In genomic region chr13:91880256-91880655, GRCm38 (mm10) we compare ENCODE assay signal across 43 mouse cellular contexts. TPM values are rescaled to one million over a fixed set of nuclear protein-coding genes. Genes with fewer than 3 reads are reported as not detected.
"Had no signal": no experiment of that assay in that cellular context is flagged by ENCODE, and none has a peak within 500 bp of the region (broad histone marks: within the 10 kb centered on the region; RNA-seq: fewer than 3 reads in every experiment).

No protein-coding gene starts in this region.

- H3K4me1 ChIP-seq: limb, embryonic 10.5 days; limb, embryonic 12.5 days; limb, embryonic 13.5 days; limb, embryonic 15.5 days; liver, embryonic 12.5 days; liver, embryonic 13.5 days; liver, embryonic 15.5 days; lung, embryonic 15.5 days; megakaryocyte, embryonic 14.5 days; midbrain, embryonic 10.5 days; midbrain, embryonic 12.5 days; midbrain, embryonic 13.5 days; midbrain, embryonic 15.5 days; neural tube, embryonic 12.5 days; neural tube, embryonic 13.5 days had no signal

- ATAC-seq: liver, embryonic 12.5 days; lung, postnatal 0 days; midbrain, embryonic 13.5 days; midbrain, embryonic 15.5 days; midbrain, embryonic 16.5 days had no signal

- H3K9ac ChIP-seq: limb, embryonic 12.5 days; limb, embryonic 13.5 days; limb, embryonic 15.5 days; liver, embryonic 12.5 days; liver, embryonic 13.5 days; liver, embryonic 14.5 days; liver, embryonic 15.5 days; lung, embryonic 14.5 days; lung, embryonic 15.5 days; midbrain, embryonic 12.5 days; midbrain, embryonic 13.5 days; midbrain, embryonic 15.5 days; neural tube, embryonic 12.5 days; neural tube, embryonic 13.5 days had no signal

- H3K36me3 ChIP-seq: limb, embryonic 10.5 days; limb, embryonic 12.5 days; limb, embryonic 13.5 days; limb, embryonic 15.5 days; liver, embryonic 12.5 days; liver, embryonic 13.5 days; liver, embryonic 15.5 days; lung, embryonic 15.5 days; midbrain, embryonic 10.5 days; midbrain, embryonic 12.5 days; midbrain, embryonic 13.5 days; midbrain, embryonic 15.5 days; neural tube, embryonic 12.5 days; neural tube, embryonic 13.5 days had no signal

- H3K4me3 ChIP-seq: limb, embryonic 10.5 days; limb, embryonic 12.5 days; limb, embryonic 13.5 days; limb, embryonic 15.5 days; liver, embryonic 12.5 days; liver, embryonic 13.5 days; liver, embryonic 15.5 days; lung, embryonic 15.5 days; megakaryocyte, embryonic 14.5 days; midbrain, embryonic 10.5 days; midbrain, embryonic 12.5 days; midbrain, embryonic 13.5 days; midbrain, embryonic 15.5 days; myocyte; neural tube, embryonic 12.5 days; neural tube, embryonic 13.5 days had no signal

- H3K27me3 ChIP-seq: limb, embryonic 12.5 days; limb, embryonic 13.5 days; limb, embryonic 15.5 days; liver, embryonic 12.5 days; liver, embryonic 13.5 days; liver, embryonic 15.5 days; lung, embryonic 15.5 days; midbrain, embryonic 12.5 days; midbrain, embryonic 13.5 days; midbrain, embryonic 15.5 days; neural tube, embryonic 12.5 days; neural tube, embryonic 13.5 days had no signal

- DNase-seq: left cerebral cortex, postnatal 4 days; liver; liver, embryonic 13.5 days; lung, adult 18-20 months; lung, adult 2 months; lung, embryonic 14.5 days; lung, postnatal 10 days; lung, postnatal 14 days; lung, postnatal 36 days; lung, postnatal 4 days; midbrain, embryonic 14.5 days had no signal

- H3K27ac ChIP-seq: limb, embryonic 10.5 days; limb, embryonic 12.5 days; limb, embryonic 13.5 days; limb, embryonic 15.5 days; liver, embryonic 12.5 days; liver, embryonic 13.5 days; liver, embryonic 14.5 days; liver, embryonic 15.5 days; lung, embryonic 15.5 days; macrophage; midbrain, embryonic 10.5 days; midbrain, embryonic 12.5 days; midbrain, embryonic 13.5 days; midbrain, embryonic 15.5 days; neural tube, embryonic 12.5 days; neural tube, embryonic 13.5 days had no signal

- H3K4me2 ChIP-seq: limb, embryonic 12.5 days; limb, embryonic 13.5 days; limb, embryonic 15.5 days; liver, embryonic 11.5 days; liver, embryonic 12.5 days; liver, embryonic 13.5 days; liver, embryonic 15.5 days; lung, embryonic 14.5 days; lung, embryonic 15.5 days; midbrain, embryonic 11.5 days; midbrain, embryonic 12.5 days; midbrain, embryonic 13.5 days; midbrain, embryonic 15.5 days; neural tube, embryonic 12.5 days; neural tube, embryonic 13.5 days had no signal

- H3K9me3 ChIP-seq: limb, embryonic 10.5 days; limb, embryonic 12.5 days; limb, embryonic 13.5 days; limb, embryonic 15.5 days; liver, embryonic 12.5 days; liver, embryonic 13.5 days; liver, embryonic 15.5 days; lung, embryonic 15.5 days; midbrain, embryonic 10.5 days; midbrain, embryonic 12.5 days; midbrain, embryonic 13.5 days; midbrain, embryonic 15.5 days; neural tube, embryonic 12.5 days; neural tube, embryonic 13.5 days had no signal

RNA-seq across cellular contexts. Expression of gene Ckmt2, which starts 3.6 kb away (rescaled TPM):
- total RNA-seq: left cerebral cortex, postnatal 10 days; left cerebral cortex, postnatal 14 days; left cerebral cortex, postnatal 25 days; left cerebral cortex, postnatal 36 days; left cerebral cortex, postnatal 4 days; megakaryocyte progenitor cell, adult 5-6 weeks; megakaryocyte, adult 5-6 weeks; megakaryocyte-erythroid progenitor cell, adult 5-6 weeks; midbrain, postnatal 0 days; monocyte, adult 5-6 weeks had no signal
- polyA plus RNA-seq: limb, embryonic 10.5 days; limb, embryonic 11.5 days; limb, embryonic 12.5 days; limb, embryonic 13.5 days; liver, embryonic 11.5 days; liver, embryonic 12.5 days; liver, embryonic 13.5 days; liver, embryonic 14.5 days; lung, embryonic 14.5 days; macrophage; midbrain, embryonic 10.5 days; midbrain, embryonic 11.5 days; midbrain, embryonic 12.5 days; midbrain, embryonic 13.5 days; midbrain, embryonic 14.5 days; midbrain, embryonic 15.5 days; midbrain, embryonic 16.5 days; midbrain, postnatal 0 days; neural tube, embryonic 11.5 days; neural tube, embryonic 12.5 days had no signal
